Mouse (Mus musculus) liver, embryonic 15.5 days (tissue): ENCODE results near the gene Jsrp1. TPM values are rescaled to one million over a fixed set of nuclear protein-coding genes. Genes with fewer than 3 reads are reported as not detected.
"Not testable (repeated sequence)": the region's sequence is repeated elsewhere in the genome, so short reads cannot be mapped to it uniquely, and the experiment has no call there.

Experiments
- ATAC-seq: fragments of 200-750 bp; cut with Nextera tagmentation; 2 replicates; pipeline ENCODE4 v1.8.0; 2017; ENCODE audit warnings: moderate number of reproducible peaks, mild to moderate bottlenecking, moderate library complexity; ENCODE audit not compliant: insufficient read depth
- H3K27ac ChIP-seq: fragments of 300-500 bp; sonication (generic); replicated peaks from 2 replicates; pipeline ENCODE4 v1.5.1; 2015; ENCODE audit warnings: mild to moderate bottlenecking, inconsistent platforms
- H3K27me3 ChIP-seq: fragments of 300-500 bp; sonication (generic); 2 replicates; pipeline ENCODE4 v1.6.1; 2015; ENCODE audit warnings: mild to moderate bottlenecking, inconsistent platforms
- H3K36me3 ChIP-seq: fragments of 300-500 bp; sonication (generic); replicated peaks from 2 replicates; pipeline ENCODE4 v1.6.1; 2015; ENCODE audit warnings: moderate library complexity, mild to moderate bottlenecking, inconsistent platforms
- H3K4me1 ChIP-seq: fragments of 300-500 bp; sonication (generic); replicated peaks from 2 replicates; pipeline ENCODE4 v1.6.1; 2015; ENCODE audit warnings: inconsistent platforms
- H3K4me2 ChIP-seq: fragments of 300-500 bp; sonication (generic); 2 replicates; pipeline ENCODE4 v1.6.1; 2015; ENCODE audit warnings: moderate library complexity, mild to moderate bottlenecking, inconsistent platforms
- H3K4me3 ChIP-seq: fragments of 300-500 bp; sonication (generic); replicated peaks from 2 replicates; pipeline ENCODE4 v1.5.1; 2015; ENCODE audit warnings: mild to moderate bottlenecking, inconsistent platforms
- H3K9ac ChIP-seq: fragments of 300-500 bp; sonication (generic); 2 replicates; pipeline ENCODE4 v1.6.1; 2015; ENCODE audit warnings: moderate library complexity, mild to moderate bottlenecking, inconsistent platforms
- H3K9me3 ChIP-seq: fragments of 300-500 bp; sonication (generic); replicated peaks from 2 replicates; pipeline ENCODE4 v1.6.1; 2016; ENCODE audit warnings: inconsistent platforms
- WGBS: fragments of 180-500 bp; shearing (Covaris S2); methylation state at CpG from one replicate; pipeline ENCODE4 v1.1.7; 2015; ENCODE audit warnings: mixed read lengths; ENCODE audit not compliant: insufficient replicate concordance; 5-methylcytosine and 5-hydroxymethylcytosine counted together
- polyA plus RNA-seq: library from polyadenylated mRNA; unstranded; fragments of >200 nt; fragmentation: Nextera tagmentation; extraction: Ambion mirVana; gene quantifications from 2 replicates; pipeline ENCODE4 v1.2.1, GENCODE M21; 2015

The Jsrp1 gene
- polyA plus RNA-seq, 1 experiment from 2014 or later, result 1.3 TPM

DNA sequence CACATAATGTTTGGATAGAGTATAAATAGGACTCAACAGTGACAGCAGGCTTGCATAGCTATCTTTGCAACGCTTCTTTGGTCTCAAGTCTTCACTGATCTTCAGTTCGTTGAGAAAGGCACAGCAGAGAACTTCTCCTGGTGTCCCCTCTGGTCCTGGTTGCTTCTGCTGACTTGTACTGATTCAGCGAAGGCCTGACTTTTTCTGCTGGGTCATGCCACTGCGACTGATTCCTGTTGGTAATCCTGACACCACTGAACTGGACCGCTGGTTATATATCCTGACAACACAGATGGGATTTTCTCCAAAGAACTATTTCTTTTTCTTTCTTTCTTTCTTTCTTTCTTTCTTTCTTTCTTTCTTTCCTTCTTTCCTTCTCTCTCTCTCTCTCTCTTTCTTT is 9.2 kb upstream of the Jsrp1 start:
- Histone ChIP-seq H3K27me3 (no peaks in the 10 kb centered on the region), H3K4me2 (peak overlapping the region; percentile 28), H3K4me1 (peaks cover 75% of the 10 kb centered on the region), H3K27ac (peak overlapping the region; percentile 83), H3K4me3 (no peak overlapping the region), H3K9ac (0 out of 2 replicates have a peak overlapping the region, but pooled peaks have one; percentile 12), H3K36me3 (peaks cover 4% of the 10 kb centered on the region; the same call in 1 of the 2 replicates), H3K9me3 (no peaks in the 10 kb centered on the region)
- WGBS, result 77% methylated on average over 5 of the region's 5 CpGs
- no peak for ATAC-seq

DNA sequence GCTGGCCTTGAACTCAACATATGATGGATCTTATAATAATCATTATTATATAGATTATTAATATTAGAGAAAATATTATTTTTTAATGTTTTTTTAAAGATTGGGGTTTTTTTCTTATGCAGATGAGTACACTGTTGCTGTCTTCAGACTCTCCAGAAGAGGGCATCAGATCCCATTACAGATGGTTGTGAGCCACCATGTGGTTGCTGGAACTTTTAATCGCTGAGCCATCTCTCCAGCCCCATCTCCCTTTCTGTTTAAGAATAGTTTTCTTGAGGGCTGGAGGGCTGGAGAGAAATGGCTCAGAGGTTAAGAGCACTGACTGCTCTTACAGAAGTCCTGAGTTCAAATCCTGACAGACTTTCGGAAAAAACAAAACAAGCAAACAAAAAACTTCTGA is 8.7 kb upstream of the Jsrp1 start:
- ATAC-seq, result no peak
- Histone ChIP-seq H3K27ac (peak overlapping the region; percentile 83), H3K4me3 (no peak overlapping the region), H3K9ac (0 out of 2 replicates have a peak overlapping the region, but pooled peaks have one; percentile 12), H3K4me1 (peaks cover 77% of the 10 kb centered on the region), H3K27me3 (no peaks in the 10 kb centered on the region), H3K4me2 (peak overlapping the region; percentile 28), H3K9me3 (no peaks in the 10 kb centered on the region), H3K36me3 (no peaks in the 10 kb centered on the region)
- 41% methylated on average over 2 of the region's 2 CpGs for WGBS

DNA sequence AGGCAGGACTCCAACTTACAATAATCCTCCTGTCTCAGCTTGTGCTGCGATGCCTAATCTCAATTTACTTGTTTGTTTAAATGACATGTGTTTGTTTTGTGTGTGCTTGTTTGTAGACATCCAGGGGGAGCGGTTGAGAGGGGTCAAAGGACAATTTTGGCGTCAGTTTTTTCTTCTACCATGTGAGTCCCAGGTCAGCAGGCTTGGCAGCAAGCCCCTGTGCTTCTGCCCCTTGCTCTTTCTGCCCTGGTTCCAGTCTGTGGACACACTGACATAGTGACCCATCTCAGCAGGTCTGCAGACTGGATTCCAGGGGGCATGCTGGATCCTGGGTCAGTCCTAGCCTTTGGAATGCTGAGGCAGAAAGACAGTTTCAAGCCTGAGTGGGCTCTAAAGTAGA is 6.1 kb upstream of the Jsrp1 start:
- H3K4me1 ChIP-seq, result peaks cover 61% of the 10 kb centered on the region
- H3K36me3 ChIP-seq, result no peaks in the 10 kb centered on the region
- 0 out of 2 replicates have a peak, but pooled peaks cover 3% of the 10 kb centered on the region for H3K27me3 ChIP-seq
- H3K4me2 ChIP-seq, result peak overlapping the region; percentile 49
- 47% methylated on average over 3 of the region's 3 CpGs for WGBS
- no peak overlapping the region for H3K4me3 ChIP-seq
- H3K9ac ChIP-seq, result peak overlapping the region; percentile 22; the same call in 1 of the 2 replicates
- H3K27ac ChIP-seq, result peak overlapping the region; percentile 94
- no peaks in the 10 kb centered on the region for H3K9me3 ChIP-seq
- no peak for ATAC-seq

DNA sequence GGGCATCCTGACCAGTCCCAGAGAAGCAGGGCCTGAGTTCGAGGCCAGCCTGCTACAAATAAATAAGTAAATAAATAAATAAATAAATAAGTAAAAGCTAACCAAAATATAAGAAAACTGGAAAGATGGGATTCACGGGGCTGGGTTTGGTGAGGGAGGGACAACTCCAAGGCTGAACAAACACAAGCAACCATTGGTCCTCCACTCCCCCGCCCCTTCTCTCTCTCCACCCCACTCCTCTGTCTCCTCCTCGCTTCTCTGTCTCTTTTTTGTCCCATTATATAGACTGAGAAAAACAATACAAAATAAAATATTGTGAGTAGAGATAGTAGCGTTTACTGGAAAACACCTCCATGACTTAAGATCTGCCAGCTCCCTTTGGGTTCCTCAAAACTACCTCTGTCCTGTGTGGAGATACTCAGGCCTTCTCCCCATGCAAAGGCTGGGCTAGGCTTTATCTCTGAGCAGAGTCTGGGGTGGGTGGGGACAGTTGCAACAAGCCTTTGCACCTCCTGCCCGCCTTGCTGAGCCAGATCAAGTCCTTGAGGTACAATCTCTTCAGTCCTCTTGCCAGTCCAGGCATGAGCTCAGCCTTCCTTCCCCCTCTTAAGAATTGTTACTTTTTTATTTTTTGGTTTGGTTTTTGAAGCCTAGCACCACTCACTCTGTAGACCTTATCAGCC is 5.4 kb upstream of the Jsrp1 start:
- peak overlapping the region; percentile 49 for H3K4me2 ChIP-seq

DNA sequence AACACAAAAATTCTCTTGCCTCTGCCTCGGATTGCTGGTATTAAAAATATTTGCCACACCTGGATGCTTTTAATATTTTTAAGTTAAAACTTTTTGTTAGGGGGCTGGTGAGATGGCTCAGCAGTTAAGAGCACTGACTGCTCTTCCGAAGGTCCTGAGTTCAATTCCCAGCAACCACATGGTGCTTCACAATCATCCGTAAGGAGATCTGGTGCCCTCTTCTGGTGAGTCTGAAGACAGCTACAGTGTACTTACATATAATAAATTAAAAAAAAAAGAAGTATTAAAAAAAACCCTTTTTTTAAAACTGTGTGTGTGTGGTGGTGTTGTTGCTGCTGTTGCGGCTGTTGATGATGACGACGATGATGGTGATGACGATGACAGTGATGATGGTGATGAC is 4.7 kb upstream of the Jsrp1 start:
- H3K27ac ChIP-seq, result peak overlapping the region; percentile 94
- ATAC-seq, H3K36me3 ChIP-seq, H3K9ac ChIP-seq, H3K4me3 ChIP-seq, H3K9me3 ChIP-seq: not testable (repeated sequence)
- 80% methylated on average over 7 of the region's 7 CpGs for WGBS
- H3K27me3 ChIP-seq, result peaks cover 11% of the 10 kb centered on the region
- peak overlapping the region; percentile 49; the same call in 1 of the 2 replicates for H3K4me2 ChIP-seq
- H3K4me1 ChIP-seq, result peaks cover 46% of the 10 kb centered on the region

More for the DNA sequence above, 5.4 kb upstream of the Jsrp1 start:
- Histone ChIP-seq H3K9ac (peak overlapping the region; percentile 22; the same call in 1 of the 2 replicates), H3K4me3 (no peak overlapping the region), H3K36me3 (no peaks in the 10 kb centered on the region), H3K27ac (peak overlapping the region; percentile 94), H3K4me1 (peaks cover 54% of the 10 kb centered on the region), H3K9me3 (no peaks in the 10 kb centered on the region), H3K27me3 (0 out of 2 replicates have a peak, but pooled peaks cover 4% of the 10 kb centered on the region)
- peak; percentile 98 for ATAC-seq
- 29% methylated on average over 6 of the region's 6 CpGs for WGBS

DNA sequence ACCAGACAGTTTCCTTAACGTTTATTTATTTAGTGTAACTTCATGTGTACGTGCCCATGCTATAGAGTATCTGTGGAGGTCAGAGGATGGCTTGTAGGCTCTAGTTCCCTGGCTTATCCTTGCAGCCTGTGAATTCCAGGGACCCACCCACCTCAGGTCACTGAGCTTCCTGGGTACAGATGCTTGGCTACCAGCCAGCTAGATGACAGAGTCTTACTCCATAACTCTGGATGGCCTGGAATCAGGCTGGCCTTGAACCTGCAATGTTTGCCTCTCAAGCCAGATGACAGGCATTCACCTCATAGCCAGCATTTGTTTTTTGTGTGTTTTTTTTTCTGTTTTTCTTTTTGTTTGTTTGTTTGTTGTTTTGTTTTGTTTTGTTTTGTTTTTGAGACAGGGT is 3.9 kb upstream of the Jsrp1 start:
- Histone ChIP-seq H3K4me3 (no peak overlapping the region), H3K4me1 (peaks cover 39% of the 10 kb centered on the region), H3K4me2 (no peak overlapping the region), H3K27me3 (peaks cover 19% of the 10 kb centered on the region), H3K27ac (no peak overlapping the region), H3K9me3 (no peaks in the 10 kb centered on the region), H3K9ac (no peak overlapping the region), H3K36me3 (no peaks in the 10 kb centered on the region)
- 53% methylated on average over 2 of the region's 2 CpGs for WGBS
- no peak for ATAC-seq

DNA sequence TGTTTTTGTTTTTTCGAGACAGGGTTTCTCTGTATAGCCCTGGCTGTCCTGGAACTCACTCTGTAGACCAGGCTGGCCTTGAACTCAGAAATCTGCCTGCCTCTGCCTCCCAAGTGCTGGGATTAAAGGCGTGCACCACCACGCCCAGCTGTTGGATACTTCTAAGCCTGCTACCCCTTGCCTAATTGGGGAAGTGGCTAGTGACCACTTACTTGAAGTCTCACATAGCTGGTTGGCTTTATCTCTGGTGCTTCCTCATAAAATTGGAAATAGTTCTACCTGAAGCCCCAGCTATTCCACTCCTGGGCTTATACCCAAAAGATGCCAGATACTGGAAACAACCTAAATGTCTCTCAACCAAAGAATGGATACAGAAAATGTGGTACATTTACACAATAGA is 3.0 kb upstream of the Jsrp1 start:
- ATAC-seq, result not testable (repeated sequence)
- 51% methylated on average over 3 of the region's 3 CpGs for WGBS

DNA sequence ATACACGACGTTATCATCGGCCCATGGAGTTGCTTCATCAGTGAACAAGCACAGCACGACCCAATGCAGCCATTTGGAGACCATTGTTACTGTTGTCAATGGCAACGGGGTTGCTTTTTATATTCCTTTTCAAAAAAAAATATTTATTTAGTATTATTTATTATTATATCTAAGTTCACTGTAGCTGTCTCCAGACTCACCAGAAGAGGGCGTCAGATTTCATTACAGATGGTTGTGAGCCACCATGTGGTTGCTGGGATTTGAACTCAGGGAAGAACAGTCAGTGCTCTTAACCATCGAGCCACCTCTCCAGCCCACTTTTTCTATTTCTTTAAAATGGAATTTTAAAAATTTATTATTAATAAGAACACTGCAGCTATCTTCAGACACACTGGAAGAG is 1.5 kb upstream of the Jsrp1 start:
- no peak for ATAC-seq
- WGBS, result 57% methylated on average over 7 of the region's 7 CpGs

More for the DNA sequence above, 3.0 kb upstream of the Jsrp1 start:
- not testable (repeated sequence) for H3K4me3 ChIP-seq, H3K36me3 ChIP-seq, H3K9me3 ChIP-seq, H3K27ac ChIP-seq, H3K9ac ChIP-seq, H3K4me2 ChIP-seq
- peaks cover 32% of the 10 kb centered on the region for H3K4me1 ChIP-seq
- H3K27me3 ChIP-seq, result peaks cover 28% of the 10 kb centered on the region

DNA sequence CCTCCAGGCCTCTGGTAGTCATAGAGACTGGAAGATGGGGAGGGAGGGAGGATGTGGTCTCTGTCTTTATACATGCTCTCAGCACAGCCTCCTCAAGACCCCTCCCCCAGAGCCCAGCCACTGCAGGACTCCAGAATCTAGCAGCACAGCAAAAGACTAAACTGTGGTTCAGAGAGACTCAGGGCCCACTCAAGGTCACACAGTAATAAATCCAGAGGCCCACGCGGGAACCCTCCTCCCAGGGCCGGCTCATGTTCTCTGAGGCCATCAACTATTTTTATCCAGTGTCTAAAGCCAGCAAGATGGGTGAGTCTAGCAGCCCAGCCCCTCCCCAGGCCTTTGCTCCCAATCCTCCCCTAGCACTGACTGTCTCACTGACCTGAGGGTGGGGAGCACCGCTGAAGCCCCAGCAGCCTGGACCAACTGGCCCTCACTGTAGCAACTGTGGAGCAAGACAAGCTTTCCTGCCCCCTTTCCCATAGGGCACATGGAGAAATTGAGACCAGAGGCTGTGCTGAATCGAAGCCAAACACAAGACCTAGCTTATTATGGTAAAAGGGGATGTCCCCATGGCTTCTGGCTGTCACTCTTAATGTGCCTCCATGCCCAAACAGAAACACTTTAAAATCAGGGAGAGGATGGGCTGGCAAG is 782 bp downstream of the Jsrp1 start:
- Histone ChIP-seq H3K9me3 (no peaks in the 10 kb centered on the region), H3K27me3 (peaks cover 66% of the 10 kb centered on the region)
- WGBS, result 45% methylated on average over 5 of the region's 5 CpGs

More for the DNA sequence above, 1.5 kb upstream of the Jsrp1 start:
- Histone ChIP-seq H3K9ac (no peak overlapping the region), H3K36me3 (no peaks in the 10 kb centered on the region), H3K4me1 (peaks cover 34% of the 10 kb centered on the region), H3K27ac (no peak overlapping the region), H3K4me3 (no peak overlapping the region), H3K4me2 (no peak overlapping the region), H3K9me3 (no peaks in the 10 kb centered on the region), H3K27me3 (peaks cover 43% of the 10 kb centered on the region)

DNA sequence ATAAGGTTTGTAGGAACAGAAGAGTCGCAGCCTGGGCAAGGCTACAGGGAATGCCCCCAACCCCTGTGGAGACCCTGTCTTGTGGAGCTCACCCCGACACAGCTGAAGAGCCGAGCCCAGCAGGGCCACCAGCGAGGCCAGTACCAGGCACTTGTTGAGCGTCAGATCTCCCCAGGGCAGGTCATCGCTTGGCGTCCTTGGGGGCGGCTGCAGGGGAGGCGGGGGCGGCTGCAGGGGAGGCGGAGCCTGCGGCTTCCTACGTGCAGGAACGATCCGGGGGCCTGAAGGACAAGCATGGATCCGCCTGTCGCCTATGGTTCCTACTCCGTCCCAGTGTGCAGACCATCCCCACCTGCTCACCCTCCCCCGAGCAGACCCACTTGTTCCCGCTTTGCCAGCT is 3.2 kb downstream of the Jsrp1 start:
- H3K27ac ChIP-seq, result no peak overlapping the region
- H3K9ac ChIP-seq, result no peak overlapping the region
- H3K27me3 ChIP-seq, result peaks cover 82% of the 10 kb centered on the region
- no peak for ATAC-seq
- 9% methylated on average over 20 of the region's 20 CpGs for whole genome bisulfite sequencing
- no peaks in the 10 kb centered on the region for H3K9me3 ChIP-seq
- H3K4me1 ChIP-seq, result peaks cover 48% of the 10 kb centered on the region
- H3K36me3 ChIP-seq, result peaks cover 4% of the 10 kb centered on the region
- no peak overlapping the region for H3K4me3 ChIP-seq
- peak overlapping the region; percentile 18; the same call in 1 of the 2 replicates for H3K4me2 ChIP-seq

More for the DNA sequence above, 782 bp downstream of the Jsrp1 start:
- no peaks in the 10 kb centered on the region for H3K36me3 ChIP-seq
- ATAC-seq, result no peak
- H3K9ac ChIP-seq, result no peak overlapping the region
- H3K4me3 ChIP-seq, result no peak overlapping the region
- no peak overlapping the region for H3K4me2 ChIP-seq
- H3K27ac ChIP-seq, result no peak overlapping the region
- H3K4me1 ChIP-seq, result peaks cover 29% of the 10 kb centered on the region

DNA sequence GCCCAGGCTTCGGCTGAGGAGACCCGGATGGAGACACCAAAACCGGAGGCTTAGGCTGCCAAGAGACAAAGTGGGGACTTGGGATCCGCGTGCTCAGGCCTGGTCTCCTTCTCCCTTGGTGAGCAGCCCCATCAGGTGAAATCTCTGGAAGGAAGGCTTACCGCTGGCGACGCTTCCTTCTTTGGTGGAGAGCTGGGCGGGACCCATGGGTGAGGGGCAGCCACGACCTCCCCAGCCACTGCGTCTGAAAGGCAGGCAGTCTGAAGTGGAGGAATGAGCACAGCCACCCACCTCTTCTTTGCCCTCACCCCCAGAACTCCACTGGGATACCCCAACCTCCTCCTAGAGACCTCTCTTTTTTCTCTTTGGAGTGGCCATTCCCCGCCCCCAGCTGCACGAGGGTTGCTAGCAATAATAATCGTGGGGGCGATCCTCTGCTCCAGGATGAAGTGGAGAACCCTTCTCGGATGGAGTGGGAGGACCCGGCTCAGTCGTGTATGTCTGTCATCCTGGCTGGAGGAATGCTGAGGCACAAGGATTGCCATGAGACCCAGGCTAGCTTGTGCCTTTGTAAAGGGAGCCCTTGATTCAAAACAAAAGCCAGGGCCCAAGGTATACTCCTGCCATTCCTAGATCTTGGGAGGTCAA is 4.2 kb downstream of the Jsrp1 start:
- 8% methylated on average over 18 of the region's 18 CpGs for whole genome bisulfite sequencing
- H3K27me3 ChIP-seq, result peaks cover 78% of the 10 kb centered on the region
- H3K4me3 ChIP-seq, result 0 out of 2 replicates have a peak overlapping the region, but pooled peaks have one; percentile 1

More for the DNA sequence above, 4.2 kb downstream of the Jsrp1 start:
- Histone ChIP-seq H3K9ac (no peak overlapping the region), H3K27ac (no peak overlapping the region), H3K4me1 (peaks cover 51% of the 10 kb centered on the region), H3K4me2 (peak overlapping the region; percentile 39), H3K36me3 (peaks cover 13% of the 10 kb centered on the region), H3K9me3 (no peaks in the 10 kb centered on the region)
- no peak for ATAC-seq
